Mouse (Mus musculus): ENCODE results near the gene Pth2.
"Not testable (repeated sequence)": the region's sequence is repeated elsewhere in the genome, so short reads cannot be mapped to it uniquely, and the experiment has no call there.

The Pth2 gene

GRCm38 (mm10) chr7:45154096-45154992 is 26.5 kb upstream of the Pth2 start, which contains the start of the genes Pih1d1 and Aldh16a1:
Gene Pih1d1 (plus strand): TSS chr7:45154303.
Gene Aldh16a1 (minus strand): TSS chr7:45154584.
- peak; percentile 95 for DNase-seq (ENCODE audit: low spot score)

GRCm38 (mm10) chr7:45154993-45155514 is 25.7 kb upstream of the Pth2 start:
- DNase-seq (ENCODE audit: low spot score): peak; percentile 52

DNA sequence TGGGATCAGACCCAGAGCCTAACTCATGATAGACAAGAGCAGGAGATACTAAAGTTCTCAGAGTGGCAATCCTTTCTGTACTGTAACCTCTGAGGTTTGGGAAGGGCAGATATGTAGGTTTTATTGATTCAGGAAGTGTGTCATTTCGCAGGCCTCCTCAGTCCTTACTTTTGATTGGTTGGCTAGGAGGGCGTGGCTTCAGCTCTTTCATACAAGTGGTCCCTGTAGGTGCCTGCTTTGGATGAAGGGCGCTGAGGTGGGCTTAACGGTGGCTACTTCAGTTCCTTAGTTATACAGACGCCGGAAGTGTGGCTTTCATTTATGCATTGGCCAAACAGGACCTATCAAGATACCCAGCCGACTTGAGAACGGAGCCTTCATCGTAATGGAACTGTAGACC is 25.2 kb upstream of the Pth2 start:
- no peak for DNase-seq (ENCODE audit: low spot score)

GRCm38 (mm10) chr7:45156206-45156605 is 24.6 kb upstream of the Pth2 start:
- no peak for DNase-seq (ENCODE audit: low spot score)

GRCm38 (mm10) chr7:45157459-45157858 is 23.3 kb upstream of the Pth2 start:
- no peak for DNase-seq (ENCODE audit: low spot score)

DNA sequence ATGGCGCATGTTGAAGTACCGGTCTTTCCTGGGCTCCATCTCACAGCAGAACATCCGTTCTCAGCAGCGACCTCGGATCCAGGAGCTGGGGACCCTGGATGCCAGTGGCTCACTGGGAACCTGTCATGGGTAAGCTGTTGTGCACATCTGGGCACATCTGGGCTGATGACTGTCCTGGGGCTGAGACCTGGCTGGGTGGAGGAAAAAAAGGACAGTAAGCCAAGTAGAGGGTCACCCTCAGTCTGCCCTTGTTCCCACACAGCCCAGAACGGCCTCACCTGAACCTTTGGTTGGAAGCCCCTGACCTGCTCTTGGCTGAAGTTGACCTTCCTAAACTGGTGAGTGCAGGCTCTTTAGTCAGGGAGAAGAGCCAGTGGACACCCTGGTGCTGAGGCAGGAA is 21.8 kb upstream of the Pth2 start:
- DNase-seq (ENCODE audit: low spot score): no peak

DNA sequence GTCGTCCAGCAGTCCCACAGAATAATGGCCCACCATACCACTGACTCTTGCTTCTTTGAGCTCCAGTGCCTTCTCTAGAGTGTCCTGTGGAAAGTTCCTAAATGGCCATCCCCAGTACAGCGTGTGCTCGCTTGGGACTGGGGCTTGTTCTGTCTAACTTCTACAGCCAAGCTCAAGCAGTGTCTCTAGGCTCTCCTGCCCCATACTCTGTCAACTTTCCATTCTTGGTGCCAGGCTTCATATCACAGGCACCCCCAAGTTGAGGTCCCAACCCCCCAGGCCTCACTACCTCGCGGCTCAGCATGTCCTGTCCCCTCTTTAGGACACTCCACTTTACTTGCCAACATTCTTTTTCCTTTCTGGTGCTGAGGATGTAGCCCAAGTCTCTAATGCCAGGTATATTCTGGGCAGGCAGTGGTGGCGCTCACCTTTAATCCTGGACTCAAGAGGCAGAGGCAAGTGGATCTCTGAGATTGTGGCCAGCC is 20.4 kb upstream of the Pth2 start:
- no peak for DNase-seq (ENCODE audit: low spot score)

DNA sequence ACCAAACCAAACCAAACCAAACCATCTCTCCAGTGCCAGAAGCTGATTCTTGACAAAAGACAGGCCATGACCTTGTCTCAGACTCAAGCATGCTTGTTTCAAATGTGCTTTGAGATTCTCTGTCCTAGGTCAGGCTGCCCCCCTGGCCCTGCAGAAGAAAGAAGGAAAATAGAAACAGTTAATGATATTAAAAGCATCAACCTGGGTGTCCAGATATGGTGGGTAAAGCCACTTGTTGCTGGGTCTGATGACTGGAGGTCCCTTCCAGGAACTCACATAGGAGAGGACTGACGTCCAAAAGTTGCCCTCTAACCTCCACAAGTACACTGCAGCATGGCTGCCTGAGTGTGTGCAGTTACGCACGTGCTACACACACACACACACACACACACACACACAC is 19.9 kb upstream of the Pth2 start:
- no peak for DNase-seq (ENCODE audit: low spot score)

GRCm38 (mm10) chr7:45161612-45162473 is 19.0 kb upstream of the Pth2 start:
- peak; percentile 92 for DNase-seq (ENCODE audit: low spot score)

GRCm38 (mm10) chr7:45162551-45162950 is 18.2 kb upstream of the Pth2 start:
- DNase-seq (ENCODE audit: low spot score): no peak

DNA sequence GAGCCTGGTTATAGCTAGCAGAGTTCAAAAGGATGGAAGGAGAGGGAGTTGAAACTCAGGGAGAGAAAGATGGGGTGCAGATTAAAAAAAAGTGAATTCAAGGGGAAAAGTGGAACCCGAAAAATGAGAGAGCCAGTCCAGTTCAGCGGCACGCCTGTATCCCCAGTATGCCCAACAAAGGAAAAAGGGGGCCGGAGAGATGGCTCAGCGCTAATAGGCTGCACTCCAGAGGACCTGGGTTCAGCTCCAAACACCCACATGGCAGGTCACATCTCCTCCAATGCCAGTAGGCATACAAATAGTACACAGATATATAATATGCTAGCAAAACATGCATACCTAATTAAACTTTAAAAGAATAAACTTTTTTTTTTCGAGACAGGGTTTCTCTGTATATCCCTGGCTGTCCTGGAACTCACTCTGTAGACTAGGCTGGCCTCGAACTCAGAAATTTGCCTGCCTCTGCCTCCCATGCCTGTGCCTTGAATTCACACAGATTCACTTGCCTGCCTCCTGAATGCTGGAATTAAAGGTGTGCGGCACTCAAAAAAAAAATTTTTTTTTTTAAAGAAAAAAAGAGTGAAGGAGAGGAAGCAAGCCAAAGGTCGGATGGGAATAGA is 17.7 kb upstream of the Pth2 start:
- no peak for DNase-seq (ENCODE audit: low spot score)

- peak; percentile 35 for DNase-seq (ENCODE audit: low spot score)
These were observed 16.9 kb upstream of the Pth2 start, which contains the start of gene Slc17a7 for GRCm38 (mm10) chr7:45163735-45164490. Gene Slc17a7 (plus strand): TSS chr7:45163949.

DNA sequence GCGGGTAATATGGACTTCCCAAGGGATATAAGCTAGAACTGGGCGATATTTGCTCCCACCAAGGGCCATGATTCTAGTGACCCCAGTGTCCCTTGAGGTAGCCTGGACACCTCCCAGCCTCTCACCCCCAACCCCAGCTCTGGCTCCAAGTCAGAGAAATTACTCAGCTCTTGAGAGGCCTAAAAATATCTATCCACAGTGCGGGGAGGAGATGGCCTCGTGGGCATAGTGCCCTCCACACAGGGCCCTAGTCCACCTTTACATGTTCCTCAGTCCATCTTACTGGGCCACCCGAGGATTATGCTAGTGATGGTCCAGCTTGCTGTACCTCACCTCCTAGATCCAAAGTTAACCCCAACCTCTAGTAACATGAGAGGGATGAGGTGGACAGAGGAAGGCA is 16.0 kb upstream of the Pth2 start:
- DNase-seq (ENCODE audit: low spot score): no peak

- DNase-seq (ENCODE audit: low spot score): no peak
These were observed 15.1 kb upstream of the Pth2 start for GRCm38 (mm10) chr7:45165701-45166100.

GRCm38 (mm10) chr7:45166950-45167401 is 13.8 kb upstream of the Pth2 start:
- no peak for DNase-seq (ENCODE audit: low spot score)

GRCm38 (mm10) chr7:45167761-45168445 is 12.9 kb upstream of the Pth2 start:
- no peak for DNase-seq (ENCODE audit: low spot score)

DNA sequence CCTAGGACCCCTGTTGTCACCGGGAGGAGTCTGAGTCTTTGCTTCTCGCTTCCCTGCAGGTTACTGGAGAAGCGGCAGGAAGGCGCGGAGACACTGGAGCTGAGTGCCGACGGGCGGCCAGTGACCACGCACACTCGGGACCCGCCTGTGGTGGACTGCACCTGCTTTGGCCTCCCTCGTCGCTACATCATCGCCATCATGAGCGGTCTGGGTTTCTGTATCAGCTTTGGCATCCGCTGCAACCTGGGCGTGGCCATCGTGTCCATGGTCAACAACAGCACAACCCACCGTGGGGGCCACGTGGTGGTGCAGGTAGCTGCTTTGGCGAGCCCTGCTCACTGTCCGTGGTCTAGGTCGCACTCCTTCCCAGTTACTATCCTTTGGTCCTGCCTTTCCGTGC is 12.1 kb upstream of the Pth2 start:
- no peak for DNase-seq (ENCODE audit: low spot score)

DNA sequence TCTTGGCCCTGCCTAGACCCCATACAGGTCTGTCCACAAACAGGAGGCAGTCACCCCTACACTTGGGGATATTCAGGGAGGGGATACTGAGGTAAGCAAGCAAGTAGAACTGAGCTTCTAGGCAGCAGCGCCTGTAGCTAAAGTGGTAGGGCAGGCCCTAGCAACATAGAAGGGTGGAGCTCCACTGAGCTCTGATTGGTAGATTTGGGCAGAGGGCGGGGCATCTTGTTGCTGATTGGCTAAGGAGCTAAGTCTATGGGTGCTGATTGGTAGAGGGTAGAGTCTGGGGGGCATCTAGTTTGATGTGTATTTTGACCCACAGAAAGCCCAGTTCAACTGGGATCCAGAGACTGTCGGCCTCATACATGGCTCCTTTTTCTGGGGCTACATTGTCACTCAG is 11.3 kb upstream of the Pth2 start:
- no peak for DNase-seq (ENCODE audit: low spot score)

DNA sequence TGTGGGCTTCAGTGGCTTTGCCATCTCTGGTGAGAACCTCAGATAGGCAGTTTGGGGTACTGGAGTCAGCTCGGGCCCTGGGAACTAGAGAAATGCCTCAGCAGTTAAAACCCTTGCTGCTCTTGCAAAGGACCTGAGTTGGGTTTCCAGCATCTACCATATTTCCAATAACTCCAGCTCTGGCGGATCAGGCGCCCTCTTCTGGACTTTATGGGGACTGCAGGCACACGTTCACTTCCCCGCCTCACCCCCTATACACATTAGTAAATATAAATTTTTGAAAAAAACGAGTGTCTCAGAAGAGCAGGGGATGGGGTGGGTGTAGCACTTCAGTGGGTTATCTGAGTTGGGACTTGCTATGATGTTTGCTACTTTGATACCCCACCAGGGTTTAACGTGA is 7.8 kb upstream of the Pth2 start:
- no peak for DNase-seq (ENCODE audit: low spot score)

DNA sequence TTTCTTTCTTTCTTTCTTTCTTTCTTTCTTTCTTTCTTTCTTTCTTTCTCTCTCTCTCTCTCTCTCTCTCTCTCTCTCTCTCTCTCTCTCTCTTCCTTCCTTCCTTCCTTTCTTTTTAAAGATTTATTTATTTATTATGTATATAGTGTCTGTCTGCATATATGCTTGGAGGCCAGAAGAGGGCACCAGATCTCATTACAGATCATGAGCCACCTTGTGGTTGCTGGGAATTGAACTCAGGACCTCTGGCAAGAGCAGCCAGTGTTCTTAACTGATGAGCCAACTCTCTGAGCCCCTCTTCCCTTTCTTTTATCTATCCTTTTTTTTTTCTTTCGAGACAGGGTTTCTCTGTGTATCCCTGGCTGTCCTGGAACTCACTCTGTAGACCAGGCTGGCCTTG is 7.0 kb upstream of the Pth2 start:
- DNase-seq (ENCODE audit: low spot score): not testable (repeated sequence)
